Mouse (Mus musculus) midbrain, postnatal 0 days (tissue): Measurements from ENCODE around the gene Zic3. TPM values are rescaled to one million over a fixed set of nuclear protein-coding genes. Genes with fewer than 3 reads are reported as not detected.

Experiments
- ATAC-seq: fragments of 200-750 bp; cut with Nextera tagmentation; 2 replicates; pipeline ENCODE4 v1.8.0; 2017; ENCODE audit warnings: moderate number of reproducible peaks, mild to moderate bottlenecking, moderate TSS enrichment, moderate library complexity; ENCODE audit not compliant: low FRiP score
- DNase-seq: peaks from one replicate; pipeline ENCODE4 v3.0.0-alpha.2; 2015; ENCODE audit warnings: low spot score
- H3K27ac ChIP-seq: fragments of 300-500 bp; sonication (generic); 2 replicates; pipeline ENCODE4 v1.5.1; 2014; ENCODE audit warnings: low read depth, mild to moderate bottlenecking, low read length, mixed read lengths
- H3K27me3 ChIP-seq: fragments of 300-500 bp; sonication (generic); 2 replicates; pipeline ENCODE4 v1.6.1; 2014; ENCODE audit warnings: low read length, control low read depth, mixed read lengths; ENCODE audit not compliant: insufficient read depth
- H3K36me3 ChIP-seq: fragments of 300-500 bp; sonication (generic); 2 replicates; pipeline ENCODE4 v1.6.1; 2014; ENCODE audit warnings: low read length, control low read depth, mixed read lengths; ENCODE audit not compliant: insufficient read depth
- H3K4me1 ChIP-seq: fragments of 300-500 bp; sonication (generic); 2 replicates; pipeline ENCODE4 v1.6.1; 2014; ENCODE audit warnings: mild to moderate bottlenecking, control low read depth, antibody characterized with exemption, low read length, mixed read lengths; ENCODE audit not compliant: insufficient read depth
- H3K4me2 ChIP-seq: fragments of 300-500 bp; sonication (generic); 2 replicates; pipeline ENCODE4 v1.6.1; 2014; ENCODE audit warnings: low read depth, mild to moderate bottlenecking, low read length, mixed read lengths; ENCODE audit not compliant: poor library complexity, severe bottlenecking
- H3K4me3 ChIP-seq: fragments of 300-500 bp; sonication (generic); 2 replicates; pipeline ENCODE4 v1.5.1; 2014; ENCODE audit warnings: low read depth, mild to moderate bottlenecking, low read length, moderate library complexity
- H3K9ac ChIP-seq: fragments of 300-500 bp; sonication (generic); replicated peaks from 2 replicates; pipeline ENCODE4 v1.6.1; 2014; ENCODE audit warnings: mild to moderate bottlenecking, low read length, moderate library complexity, mixed read lengths; ENCODE audit not compliant: poor library complexity, severe bottlenecking
- H3K9me3 ChIP-seq: fragments of 300-500 bp; sonication (generic); 2 replicates; pipeline ENCODE4 v1.6.1; 2016; ENCODE audit warnings: low read length, control low read depth
- CTCF ChIP-seq: IDR thresholded peaks from 2 replicates; pipeline ENCODE4 v1.5.1; 2016; ENCODE audit warnings: antibody characterized with exemption, mild to moderate bottlenecking
- WGBS: fragments of 180-500 bp; shearing (Covaris S2); extraction: QIAGEN DNeasy Blood & Tissue Kit; methylation state at CpG from one replicate; pipeline ENCODE4 v1.1.7; 2014; 5-methylcytosine and 5-hydroxymethylcytosine counted together
- polyA plus RNA-seq: library from polyadenylated mRNA; unstranded; fragments of >200 nt; fragmentation: Nextera tagmentation; extraction: Ambion mirVana; gene quantifications from 2 replicates; pipeline ENCODE4 v1.2.1, GENCODE M21; 2015
- total RNA-seq: library from RNA; depleted of rRNA; stranded (reverse); fragments of >200 nt; gene quantifications from 2 replicates; pipeline ENCODE4 v1.2.3, GENCODE M21; 2014

The Zic3 gene
- total and polyA plus RNA-seq, 2 experiments from 2014 or later: 9.7 to 14.4 TPM

DNA sequence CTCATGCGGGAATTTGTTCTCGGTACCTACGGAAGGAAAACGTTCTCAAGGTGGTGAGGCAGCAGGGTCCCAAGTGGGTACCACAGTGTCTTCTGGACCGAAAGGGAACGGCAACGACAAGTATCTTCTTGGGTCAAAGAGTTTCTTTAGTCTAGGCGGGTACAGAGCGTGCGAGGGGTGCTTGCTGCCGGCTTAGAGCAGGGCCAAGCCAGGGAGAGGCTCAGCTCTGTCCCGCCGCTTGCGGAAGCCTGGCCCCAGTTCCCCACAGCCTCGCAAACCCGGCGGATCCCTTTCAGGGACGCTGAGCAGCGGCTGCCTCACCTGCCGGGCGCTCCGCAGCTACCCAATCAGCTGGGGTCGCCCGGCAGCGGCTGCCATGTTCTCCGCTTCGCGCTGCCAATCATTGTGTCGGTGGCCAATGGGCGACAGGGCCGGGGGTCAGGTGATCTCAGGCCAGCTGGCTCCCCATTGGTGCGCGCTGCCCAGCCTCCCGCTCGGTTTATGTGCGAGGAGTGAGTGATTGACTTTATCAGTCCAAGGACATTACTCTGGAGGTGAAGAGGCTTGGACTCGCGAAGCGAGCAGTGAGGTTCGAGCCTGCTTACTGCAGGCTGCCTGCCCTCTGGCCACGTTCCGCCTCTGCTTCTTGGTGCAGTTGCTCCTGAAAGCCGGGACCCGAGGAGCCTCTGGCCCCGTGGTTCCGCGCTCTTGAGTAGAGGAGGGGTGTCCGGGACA is 7.8 kb downstream of the Zic3 start:
- 15% methylated on average over 41 of the region's 48 CpGs for WGBS
- peak; percentile 88 for DNase-seq
- no peaks in the 10 kb centered on the region for H3K27me3 ChIP-seq
- no peaks in the 10 kb centered on the region for H3K9me3 ChIP-seq
- H3K4me1 ChIP-seq: no peaks in the 10 kb centered on the region
- peak overlapping the region; percentile 29; the same call in 1 of the 2 replicates for H3K9ac ChIP-seq
- no peak for TF ChIP-seq CTCF
- peak overlapping the region; percentile 49 for H3K4me2 ChIP-seq
- H3K36me3 ChIP-seq: no peaks in the 10 kb centered on the region
- peak overlapping the region; percentile 43 for H3K27ac ChIP-seq
- peak; percentile 93 for ATAC-seq
- peak overlapping the region; percentile 41 for H3K4me3 ChIP-seq

DNA sequence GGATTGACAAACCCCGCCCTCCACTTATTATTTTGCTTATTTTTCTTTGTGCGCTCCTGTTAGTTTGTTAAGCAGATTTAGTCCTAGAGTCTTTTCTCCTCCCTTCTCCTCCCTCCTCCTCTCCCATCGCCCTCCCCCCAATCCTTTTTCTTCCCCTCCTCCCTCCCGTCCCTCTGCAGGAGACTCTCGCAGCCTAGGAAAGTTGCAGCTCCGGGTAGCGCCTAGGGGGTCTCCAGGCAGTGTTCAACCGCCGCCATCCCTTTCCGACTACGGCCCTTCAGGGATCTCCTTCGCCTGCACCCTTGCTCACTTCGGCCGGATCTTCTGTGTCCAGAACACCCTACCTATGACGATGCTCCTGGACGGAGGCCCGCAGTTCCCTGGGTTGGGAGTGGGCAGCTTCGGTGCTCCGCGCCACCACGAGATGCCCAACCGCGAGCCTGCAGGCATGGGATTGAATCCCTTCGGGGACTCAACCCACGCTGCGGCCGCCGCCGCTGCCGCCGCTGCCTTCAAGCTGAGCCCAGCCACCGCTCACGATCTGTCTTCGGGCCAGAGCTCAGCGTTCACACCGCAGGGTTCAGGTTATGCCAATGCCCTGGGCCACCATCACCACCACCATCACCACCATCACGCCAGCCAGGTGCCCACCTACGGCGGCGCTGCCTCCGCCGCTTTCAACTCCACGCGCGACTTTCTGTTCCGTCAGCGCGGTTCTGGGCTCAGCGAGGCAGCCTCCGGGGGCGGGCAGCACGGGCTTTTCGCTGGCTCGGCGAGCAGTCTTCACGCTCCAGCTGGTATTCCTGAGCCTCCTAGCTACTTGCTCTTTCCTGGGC is 8.6 kb downstream of the Zic3 start:
- H3K4me3 ChIP-seq: peak overlapping the region; percentile 41
- ATAC-seq (peak; percentile 52), DNase-seq (no peak)
- H3K9me3 ChIP-seq: no peaks in the 10 kb centered on the region
- peak overlapping the region; percentile 29 for H3K9ac ChIP-seq
- peak overlapping the region; percentile 51 for H3K27ac ChIP-seq
- no peak for TF ChIP-seq CTCF
- H3K27me3 ChIP-seq: no peaks in the 10 kb centered on the region
- no peaks in the 10 kb centered on the region for H3K4me1 ChIP-seq
- 18% methylated on average over 46 of the region's 56 CpGs for WGBS
- peak overlapping the region; percentile 49 for H3K4me2 ChIP-seq
- no peaks in the 10 kb centered on the region for H3K36me3 ChIP-seq

DNA sequence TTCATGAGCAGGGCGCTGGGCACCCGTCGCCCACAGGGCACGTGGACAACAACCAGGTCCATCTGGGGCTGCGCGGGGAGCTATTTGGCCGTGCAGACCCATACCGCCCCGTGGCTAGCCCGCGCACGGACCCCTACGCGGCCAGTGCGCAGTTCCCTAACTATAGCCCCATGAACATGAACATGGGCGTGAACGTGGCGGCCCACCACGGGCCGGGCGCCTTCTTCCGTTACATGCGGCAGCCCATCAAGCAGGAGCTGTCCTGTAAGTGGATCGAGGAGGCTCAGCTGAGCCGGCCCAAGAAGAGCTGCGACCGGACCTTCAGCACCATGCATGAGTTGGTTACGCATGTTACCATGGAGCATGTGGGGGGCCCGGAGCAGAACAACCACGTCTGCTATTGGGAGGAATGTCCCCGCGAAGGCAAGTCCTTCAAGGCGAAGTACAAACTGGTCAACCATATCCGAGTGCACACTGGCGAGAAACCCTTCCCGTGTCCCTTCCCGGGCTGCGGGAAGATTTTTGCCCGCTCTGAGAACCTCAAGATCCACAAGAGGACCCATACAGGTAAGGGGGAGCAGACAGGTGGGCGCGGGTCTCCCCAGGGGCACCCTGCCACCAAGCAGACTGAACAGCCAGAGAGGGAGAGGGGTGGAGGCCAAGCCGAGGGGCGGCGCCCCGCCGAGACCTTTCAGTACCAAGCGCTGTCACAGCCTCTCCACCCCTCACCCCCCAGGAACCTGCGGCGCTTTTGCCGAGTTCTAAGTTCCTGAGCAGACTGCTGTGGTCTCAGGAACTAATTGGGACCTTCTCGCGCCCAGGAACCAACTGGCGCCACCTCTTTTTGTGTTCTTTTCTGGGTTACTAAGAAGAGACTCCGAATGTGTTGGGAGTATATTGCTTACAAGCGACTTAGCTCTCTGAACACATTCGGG is 9.4 kb downstream of the Zic3 start:
- Histone ChIP-seq H3K27ac (peak overlapping the region; percentile 51), H3K4me1 (no peaks in the 10 kb centered on the region), H3K9me3 (no peaks in the 10 kb centered on the region), H3K9ac (0 out of 2 replicates have a peak overlapping the region, but pooled peaks have one; percentile 29), H3K4me3 (peak overlapping the region; percentile 41), H3K4me2 (peak overlapping the region; percentile 49), H3K27me3 (no peaks in the 10 kb centered on the region), H3K36me3 (no peaks in the 10 kb centered on the region)
- no peak for TF ChIP-seq CTCF
- DNase-seq (no peak), ATAC-seq (no peak)
- 27% methylated on average over 54 of the region's 56 CpGs for WGBS

DNA sequence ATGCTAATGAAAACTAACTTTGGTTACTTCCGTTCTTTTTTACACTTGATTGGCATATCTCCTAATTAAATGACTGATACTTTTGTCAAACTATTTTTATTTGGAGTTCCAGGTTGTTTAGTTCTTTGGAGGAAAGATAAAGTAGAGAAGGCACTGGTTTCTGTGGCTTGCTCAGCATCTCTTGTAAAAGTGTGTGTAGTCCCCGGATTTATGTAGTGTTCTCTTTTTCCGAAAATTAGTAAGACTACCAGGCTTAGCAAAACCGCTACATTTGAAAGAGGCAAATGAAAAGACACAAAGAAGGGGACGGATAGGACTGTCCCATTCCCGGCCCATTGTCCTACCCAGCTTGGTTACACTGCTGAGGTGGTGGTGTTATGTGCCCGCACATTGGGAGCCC is 10.1 kb downstream of the Zic3 start:
- H3K36me3 ChIP-seq: no peaks in the 10 kb centered on the region
- H3K27me3 ChIP-seq: no peaks in the 10 kb centered on the region
- H3K4me3 ChIP-seq: peak overlapping the region; percentile 41
- H3K9ac ChIP-seq: 0 out of 2 replicates have a peak overlapping the region, but pooled peaks have one; percentile 29
- no peaks in the 10 kb centered on the region for H3K4me1 ChIP-seq
- H3K9me3 ChIP-seq: no peaks in the 10 kb centered on the region
- peak overlapping the region; percentile 49 for H3K4me2 ChIP-seq
- ATAC-seq (no peak), DNase-seq (no peak)
- no peak overlapping the region for H3K27ac ChIP-seq
- TF ChIP-seq CTCF: no peak
- 25% methylated on average over 7 of the region's 7 CpGs for WGBS

DNA sequence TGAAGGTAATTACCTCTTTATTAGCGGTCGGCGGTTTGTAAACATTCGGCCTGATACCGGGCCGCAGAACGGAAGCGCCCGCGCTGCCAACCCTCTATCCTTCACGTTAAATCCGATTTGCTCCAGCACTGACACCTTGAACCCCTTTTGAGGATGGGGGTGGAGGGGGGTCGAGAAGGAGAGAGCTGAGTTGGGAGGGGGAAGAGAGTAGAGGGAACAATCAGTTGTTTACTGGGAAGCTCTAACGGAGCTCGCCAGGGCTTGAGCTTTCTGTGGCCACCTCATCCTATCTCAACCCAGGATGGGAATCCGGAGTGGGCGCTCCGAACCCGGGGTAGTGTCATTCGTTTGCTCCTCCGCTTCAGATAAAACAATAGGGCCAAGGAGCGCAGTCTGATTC is 11.0 kb downstream of the Zic3 start:
- H3K27ac ChIP-seq: no peak overlapping the region
- ATAC-seq (no peak), DNase-seq (no peak)
- TF ChIP-seq CTCF: no peak
- H3K4me3 ChIP-seq: peak overlapping the region; percentile 41
- peak overlapping the region; percentile 46; the same call in 1 of the 2 replicates for H3K9ac ChIP-seq
- H3K9me3 ChIP-seq: no peaks in the 10 kb centered on the region
- no peaks in the 10 kb centered on the region for H3K27me3 ChIP-seq
- H3K4me1 ChIP-seq: no peaks in the 10 kb centered on the region
- WGBS: 23% methylated on average over 22 of the region's 22 CpGs
- H3K36me3 ChIP-seq: no peaks in the 10 kb centered on the region
- H3K4me2 ChIP-seq: peak overlapping the region; percentile 28
